Mouse (Mus musculus) induced T-regulatory cell, adult 2 months (primary cell): ENCODE results near the gene Tmem108.

Experiments used
- DNase-seq: peaks from one replicate; pipeline ENCODE4 v3.0.0-alpha.2; 2012; ENCODE audit warnings: low read depth

Gene Tmem108

DNA sequence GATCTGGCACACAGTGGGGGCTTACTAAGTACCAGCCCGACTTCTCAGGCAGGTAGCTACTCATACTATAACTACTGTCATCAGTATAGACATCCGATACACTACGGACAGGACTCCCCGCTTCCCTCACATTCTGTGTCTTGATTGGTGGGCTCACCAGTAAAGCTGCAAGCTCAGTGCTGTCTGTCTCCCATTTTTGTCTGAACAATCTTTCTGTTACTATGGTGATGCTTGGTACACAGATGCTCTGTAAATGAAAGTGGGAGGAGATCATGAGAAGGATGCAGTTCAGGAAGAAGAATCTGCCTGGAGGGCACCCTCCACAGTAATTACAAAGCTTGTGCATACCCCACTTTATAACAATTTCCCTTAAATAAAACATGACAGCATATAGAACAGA is 176.8 kb downstream of the Tmem108 start:
- no peak for DNase-seq

GRCm38 (mm10) chr9:103582249-103582961 is 179.2 kb downstream of the Tmem108 start:
- no peak for DNase-seq

DNA sequence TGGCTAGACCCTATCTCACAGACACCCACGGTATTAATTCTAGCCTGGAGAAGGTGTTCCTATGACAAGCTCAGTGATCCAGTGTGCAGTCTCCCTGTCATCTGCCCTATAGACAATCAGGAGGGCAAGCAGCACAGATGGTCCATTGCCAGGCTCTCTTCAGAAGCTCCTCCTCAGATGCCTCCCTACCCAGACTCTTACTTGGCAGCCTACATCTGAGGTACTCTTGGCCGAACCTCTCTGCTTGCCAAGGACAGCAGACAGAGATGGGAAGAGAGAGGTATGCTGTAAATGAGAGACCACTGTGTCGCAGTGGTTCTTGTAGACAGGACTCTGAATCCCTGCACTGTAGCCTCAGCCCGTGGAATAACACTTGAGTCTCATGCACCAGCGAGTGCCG is 181.0 kb downstream of the Tmem108 start:
- no peak for DNase-seq

DNA sequence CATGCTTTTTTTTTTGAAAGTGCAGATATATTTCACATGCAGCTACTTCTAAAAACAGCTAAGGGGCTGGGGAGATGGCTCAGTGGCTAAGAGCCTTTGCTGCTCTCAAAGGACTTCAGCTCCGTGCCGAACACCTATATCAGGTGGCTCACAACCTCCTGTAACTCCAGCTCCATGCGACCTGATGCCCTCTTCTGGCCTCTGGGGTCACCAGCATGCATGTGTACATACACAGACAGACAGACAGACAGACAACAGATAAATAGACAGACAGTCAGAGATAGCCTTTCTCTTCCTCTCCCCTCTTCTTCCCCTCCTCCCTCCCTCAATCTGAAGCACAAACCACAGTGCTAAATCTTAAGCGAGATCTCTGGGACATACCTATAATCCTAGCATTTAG is 181.5 kb downstream of the Tmem108 start:
- no peak for DNase-seq

- no peak for DNase-seq
Observed at GRCm38 (mm10) chr9:103579411-103580026, 182.1 kb downstream of the Tmem108 start.

DNA sequence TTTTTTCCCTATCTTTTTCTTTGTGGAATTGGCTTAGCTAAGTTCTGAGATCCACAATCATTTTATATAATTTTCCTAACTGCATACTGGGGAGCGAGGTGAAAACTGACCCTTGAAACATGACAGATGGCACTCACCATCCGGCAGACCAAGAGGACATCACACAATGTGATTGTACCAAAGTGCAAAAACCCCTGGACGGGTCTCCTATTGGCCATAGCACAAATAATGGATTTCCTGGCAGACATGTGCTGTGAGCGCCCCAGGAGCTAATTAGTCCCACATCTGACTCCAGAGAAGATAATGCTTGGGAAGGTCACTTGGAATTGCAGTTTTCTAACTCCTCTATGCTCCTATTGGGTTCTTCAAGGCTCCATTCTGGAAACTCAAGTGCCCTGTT is 183.9 kb downstream of the Tmem108 start:
- no peak for DNase-seq

DNA sequence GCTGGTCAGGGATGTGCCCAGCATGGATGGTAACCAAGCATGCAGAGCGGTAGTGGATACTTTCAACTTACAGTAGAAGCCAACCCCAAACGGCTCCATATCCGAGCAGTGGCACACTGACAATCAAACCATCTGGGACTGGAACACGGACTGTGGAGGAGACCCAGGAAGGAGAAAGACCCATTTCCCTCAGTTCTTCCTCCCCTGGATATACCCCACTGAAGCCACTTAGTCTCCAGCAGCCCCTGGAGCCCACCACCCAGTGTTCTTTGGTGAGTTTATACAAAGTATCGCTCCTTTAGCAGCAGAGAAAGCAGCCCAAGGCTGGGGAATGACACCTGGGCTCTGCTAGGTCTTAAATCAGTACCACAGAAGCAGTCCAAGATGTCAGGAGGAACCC is 184.5 kb downstream of the Tmem108 start:
- DNase-seq = no peak

- DNase-seq = no peak
Observed at GRCm38 (mm10) chr9:103575901-103576300, 185.7 kb downstream of the Tmem108 start.

DNA sequence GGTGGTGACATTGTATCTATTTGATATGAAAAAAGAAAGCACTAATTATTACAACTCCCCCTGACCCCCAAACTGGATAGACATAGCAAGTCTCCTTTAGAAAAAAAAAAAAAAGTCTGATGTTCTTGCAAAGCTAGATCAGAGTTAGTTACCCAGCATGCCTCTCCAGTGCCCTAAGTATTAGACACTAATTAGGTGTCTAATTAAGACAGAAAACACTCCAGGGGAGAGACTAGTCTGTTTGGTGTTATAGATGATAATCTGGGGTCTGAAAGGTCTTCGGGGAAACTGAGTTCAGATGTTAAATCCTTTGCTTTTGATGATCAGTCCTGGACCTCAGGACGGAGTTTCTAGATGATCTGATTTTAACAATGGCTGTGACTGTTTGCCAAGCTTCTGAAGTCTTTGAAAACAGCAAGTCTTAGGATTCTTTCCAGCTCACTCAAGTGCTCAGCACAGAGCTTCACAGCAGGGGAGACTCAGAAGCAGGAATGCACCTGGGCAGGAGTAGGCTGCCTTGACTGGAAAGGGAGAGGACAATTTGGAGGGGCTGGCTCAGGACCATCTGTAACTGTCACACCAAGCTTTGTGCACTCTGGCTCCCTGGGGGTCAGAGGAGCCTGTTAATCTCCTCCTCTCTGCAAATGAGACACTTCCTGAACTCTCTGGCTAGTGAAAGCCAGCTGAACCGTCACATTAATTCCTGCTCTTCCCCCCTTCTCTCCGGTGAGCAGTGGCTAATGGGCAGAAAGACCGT is 187.5 kb downstream of the Tmem108 start:
- DNase-seq = no peak

- DNase-seq = no peak
Observed at GRCm38 (mm10) chr9:103570158-103570741, 191.4 kb downstream of the Tmem108 start.

- DNase-seq = no peak
Observed at GRCm38 (mm10) chr9:103568983-103569382, 192.7 kb downstream of the Tmem108 start.

DNA sequence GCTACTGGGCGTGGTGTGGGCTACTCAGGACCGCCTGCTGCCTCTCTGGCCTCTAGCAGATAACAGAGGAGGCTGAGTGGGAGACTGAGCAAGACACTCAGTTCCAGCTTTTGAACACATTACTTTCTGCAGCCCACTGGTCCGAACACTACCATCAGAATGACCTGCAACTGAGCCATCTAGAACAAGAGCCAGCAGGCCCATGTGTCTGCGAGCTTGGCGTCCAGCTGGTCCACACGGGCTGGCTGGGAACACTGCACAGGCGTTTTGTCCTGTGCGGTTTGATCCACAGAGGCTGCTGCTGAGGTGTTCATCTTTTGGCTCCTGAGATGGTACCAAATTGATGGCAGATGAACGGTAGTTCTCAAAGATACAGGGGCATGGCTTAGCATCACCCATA is 196.5 kb downstream of the Tmem108 start:
- DNase-seq = no peak

DNA sequence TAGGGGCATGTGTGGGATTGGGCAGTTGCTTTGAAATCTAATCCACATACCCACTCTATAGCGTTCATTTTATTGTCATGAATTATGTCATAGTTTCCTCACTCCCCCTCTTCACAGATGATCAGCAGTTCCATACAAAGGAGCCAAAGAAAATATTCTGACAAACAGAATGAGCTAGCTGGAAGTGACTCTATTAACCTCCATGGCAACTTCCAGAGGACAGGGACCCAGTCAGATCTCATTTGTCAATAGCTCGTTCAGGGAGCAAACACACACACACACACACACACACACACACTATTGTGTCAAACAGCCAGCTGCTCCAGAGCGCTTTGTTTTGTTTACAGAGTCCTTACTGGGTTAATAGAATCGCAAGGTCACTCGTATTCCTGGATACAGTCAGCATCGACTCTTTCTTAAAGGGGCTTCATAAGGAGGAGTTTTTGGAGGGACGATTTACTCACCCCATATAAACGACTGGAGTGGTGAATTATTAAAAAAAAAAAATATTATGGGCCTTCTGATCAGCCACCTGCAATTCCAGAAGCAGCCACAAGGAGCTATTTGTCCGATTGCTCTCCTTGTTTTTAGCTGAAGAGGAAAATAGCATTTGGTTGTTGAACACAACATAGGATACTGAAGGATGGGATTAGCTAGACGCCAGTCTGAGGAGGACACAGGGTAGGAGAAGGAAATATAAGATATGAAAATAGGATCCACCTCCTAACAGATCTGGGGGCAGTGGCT is 197.6 kb downstream of the Tmem108 start:
- peak; percentile 31 for DNase-seq

DNA sequence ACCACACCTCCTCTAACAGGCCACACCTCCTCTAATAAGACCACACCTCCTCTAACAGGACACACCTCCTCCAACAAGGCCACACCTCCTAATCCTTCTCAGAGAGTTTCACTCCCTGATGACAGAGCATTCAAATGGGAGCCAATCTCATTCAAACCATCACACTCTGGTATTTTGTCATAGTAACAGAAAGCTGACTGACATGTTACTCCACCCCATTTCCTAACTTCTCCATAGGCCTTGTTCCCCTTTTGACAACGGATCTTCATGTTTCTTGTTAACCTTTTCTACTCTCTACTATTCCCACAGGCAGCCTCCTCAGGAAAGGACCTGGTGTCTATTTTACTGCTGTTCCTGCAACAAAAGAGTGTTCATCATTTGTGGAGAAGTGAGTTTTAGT is 199.6 kb downstream of the Tmem108 start:
- DNase-seq = no peak

- DNase-seq = no peak
Observed at GRCm38 (mm10) chr9:103558741-103559140, 202.9 kb downstream of the Tmem108 start.

DNA sequence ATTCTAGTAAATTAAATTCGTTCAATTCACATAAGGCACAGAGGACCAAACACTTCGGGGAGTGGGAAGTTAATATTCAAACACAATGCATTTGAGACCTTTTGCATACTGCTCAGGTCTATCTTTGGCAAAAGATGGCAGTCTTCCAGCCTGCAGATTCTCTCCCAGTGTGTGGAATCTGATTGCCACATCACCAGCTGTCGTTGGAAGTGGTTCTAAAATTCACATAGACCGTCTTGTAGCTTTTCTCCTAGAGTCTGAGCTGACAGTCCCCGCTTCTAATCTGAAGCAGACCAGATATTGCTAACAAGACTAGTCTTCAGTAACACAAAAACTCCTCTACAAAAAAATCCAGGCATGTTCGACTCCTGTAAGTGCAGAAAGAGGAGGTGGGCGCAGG is 203.4 kb downstream of the Tmem108 start:
- no peak for DNase-seq

DNA sequence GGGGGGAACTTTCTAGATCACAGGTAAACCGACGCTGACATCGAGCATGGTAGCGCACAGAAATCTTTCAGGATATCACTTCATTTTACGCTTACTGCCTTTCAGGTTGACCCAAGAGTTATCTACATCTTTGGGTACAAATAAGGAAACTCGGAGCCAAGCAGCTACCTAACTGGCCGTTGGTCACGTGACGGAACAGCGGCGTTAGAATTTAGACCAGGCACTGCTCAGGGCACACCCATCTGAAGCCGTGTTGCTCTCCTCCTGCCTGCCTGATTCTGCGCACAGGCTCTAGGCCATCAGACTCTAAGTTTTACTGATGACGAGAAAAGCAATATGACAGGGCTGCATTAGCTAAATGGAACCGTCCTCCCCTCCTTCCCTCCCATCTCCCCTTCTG is 204.6 kb downstream of the Tmem108 start:
- DNase-seq = no peak

DNA sequence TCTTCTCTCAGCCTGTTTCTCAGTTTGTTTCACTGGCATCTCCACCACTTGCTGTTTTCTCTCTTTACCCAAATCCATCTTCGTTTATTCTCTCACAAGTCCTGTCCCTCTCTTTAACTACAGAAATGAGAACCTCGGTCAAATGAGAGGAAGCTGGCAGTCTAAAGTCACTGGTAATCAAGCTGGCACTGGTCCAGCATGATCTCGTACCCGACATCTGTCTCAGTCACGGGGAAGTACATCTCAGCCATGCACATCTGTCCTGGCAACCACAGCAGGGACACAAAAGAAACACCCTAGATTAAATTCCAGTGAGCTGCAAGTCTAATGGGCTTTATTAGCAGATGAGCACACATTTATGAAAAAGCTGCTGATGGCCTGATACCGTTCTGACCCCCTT is 206.3 kb downstream of the Tmem108 start:
- DNase-seq = no peak

DNA sequence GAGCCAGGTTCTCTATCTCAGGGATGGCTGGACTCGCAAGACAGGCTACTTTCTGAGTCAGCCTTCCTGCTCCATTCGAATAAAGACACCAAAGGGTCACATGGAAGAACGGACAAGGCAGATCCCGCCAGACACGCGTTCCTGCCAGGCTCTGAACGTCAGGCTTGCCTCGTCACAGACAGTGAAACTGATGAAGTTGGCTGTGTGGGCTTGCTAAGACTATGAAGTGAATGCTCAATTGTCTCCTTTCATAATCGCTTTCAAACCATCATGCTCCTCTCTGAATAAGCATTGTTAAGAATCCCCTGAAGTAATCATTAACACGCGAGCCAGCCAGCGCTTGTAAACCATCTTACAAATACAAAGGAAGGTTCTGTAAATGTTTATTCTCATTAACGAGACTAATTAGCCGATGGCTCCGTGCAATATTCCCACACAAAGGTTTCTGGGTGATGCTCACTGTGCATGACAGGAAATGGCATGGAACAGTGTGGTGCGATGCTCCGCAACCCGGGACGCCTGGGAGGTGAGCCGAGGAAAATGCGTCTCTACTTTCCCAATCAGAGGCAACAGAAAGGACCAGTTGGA is 210.9 kb downstream of the Tmem108 start:
- DNase-seq = no peak

GRCm38 (mm10) chr9:103549178-103549577 is 212.5 kb downstream of the Tmem108 start:
- no peak for DNase-seq

DNA sequence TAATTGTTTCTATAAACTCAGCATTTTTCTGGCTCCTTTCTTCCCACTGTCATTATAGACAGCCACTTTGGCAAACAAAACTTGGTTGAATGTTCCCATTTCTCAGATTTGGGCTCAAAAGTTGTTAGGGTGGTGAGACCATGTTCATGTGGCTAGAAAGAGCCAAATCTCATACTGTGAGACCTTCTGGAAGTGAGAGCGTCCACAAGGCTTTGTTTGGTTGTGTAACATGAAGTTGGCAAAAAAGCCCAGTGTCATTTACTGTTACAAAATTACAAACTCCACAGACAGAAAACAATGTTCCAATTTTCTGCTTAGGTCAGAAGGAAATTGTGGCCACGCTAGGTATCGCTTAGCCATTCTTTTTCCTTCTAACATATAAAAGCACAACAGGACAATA is 213.0 kb downstream of the Tmem108 start:
- no peak for DNase-seq
